Mouse (Mus musculus) midbrain, embryonic 12.5 days (tissue): ENCODE results near the gene Cdc123. TPM values are rescaled to one million over a fixed set of nuclear protein-coding genes. Genes with fewer than 3 reads are reported as not detected.

ENCODE experiments used
- ATAC-seq: fragments of 200-750 bp; cut with Nextera tagmentation; 2 replicates; pipeline ENCODE4 v1.8.0; 2017; ENCODE audit warnings: low read depth, moderate TSS enrichment, moderate library complexity; ENCODE audit not compliant: low FRiP score
- H3K27ac ChIP-seq: fragments of 300-500 bp; sonication (generic); replicated peaks from 2 replicates; pipeline ENCODE4 v1.5.1; 2016; ENCODE audit warnings: mild to moderate bottlenecking
- H3K27me3 ChIP-seq: fragments of 300-500 bp; sonication (generic); 2 replicates; pipeline ENCODE4 v1.6.1; 2016; ENCODE audit warnings: mild to moderate bottlenecking
- H3K36me3 ChIP-seq: fragments of 300-500 bp; sonication (generic); 2 replicates; pipeline ENCODE4 v1.6.1; 2016
- H3K4me1 ChIP-seq: fragments of 300-500 bp; sonication (generic); 2 replicates; pipeline ENCODE4 v1.6.1; 2016
- H3K4me2 ChIP-seq: fragments of 300-500 bp; sonication (generic); replicated peaks from 2 replicates; pipeline ENCODE4 v1.6.1; 2016; ENCODE audit warnings: mild to moderate bottlenecking, moderate library complexity
- H3K4me3 ChIP-seq: fragments of 300-500 bp; sonication (generic); 2 replicates; pipeline ENCODE4 v1.5.1; 2016; ENCODE audit warnings: mild to moderate bottlenecking
- H3K9ac ChIP-seq: fragments of 300-500 bp; sonication (generic); replicated peaks from 2 replicates; pipeline ENCODE4 v1.6.1; 2016; ENCODE audit warnings: mild to moderate bottlenecking, moderate library complexity
- H3K9me3 ChIP-seq: fragments of 300-500 bp; sonication (generic); 2 replicates; pipeline ENCODE4 v1.6.1; 2016; ENCODE audit warnings: mild to moderate bottlenecking
- WGBS: fragments of 180-500 bp; shearing (Covaris S2); methylation state at CpG from one replicate; pipeline ENCODE4 v1.1.7; 2016; 5-methylcytosine and 5-hydroxymethylcytosine counted together
- polyA plus RNA-seq: library from polyadenylated mRNA; unstranded; fragments of >200 nt; fragmentation: Nextera tagmentation; extraction: Ambion mirVana; gene quantifications from 2 replicates; pipeline ENCODE4 v1.2.1, GENCODE M21; 2016

Gene Cdc123
- polyA plus RNA-seq, 1 experiment from 2014 or later, result 349 TPM

GRCm38 (mm10) chr2:5801182-5801640 is 43.8 kb downstream of the Cdc123 start:
- ATAC-seq, result no peak
- Histone ChIP-seq H3K36me3 (peaks cover 87% of the 10 kb centered on the region), H3K27me3 (no peaks in the 10 kb centered on the region)

GRCm38 (mm10) chr2:5797816-5798672 is 46.9 kb downstream of the Cdc123 start:
- Histone ChIP-seq H3K27ac (no peak overlapping the region), H3K9me3 (no peaks in the 10 kb centered on the region), H3K27me3 (no peaks in the 10 kb centered on the region), H3K4me2 (no peak overlapping the region), H3K4me3 (no peak overlapping the region), H3K36me3 (peaks cover 95% of the 10 kb centered on the region), H3K9ac (no peak overlapping the region), H3K4me1 (no peaks in the 10 kb centered on the region)
- WGBS, result 92% methylated on average over 11 of the region's 11 CpGs
- no peak for ATAC-seq

More at GRCm38 (mm10) chr2:5801182-5801640, 43.8 kb downstream of the Cdc123 start:
- H3K27ac ChIP-seq, result no peak overlapping the region
- no peaks in the 10 kb centered on the region for H3K4me1 ChIP-seq
- WGBS, result 89% methylated on average over 9 of the region's 9 CpGs
- no peak overlapping the region for H3K4me2 ChIP-seq
- H3K9ac ChIP-seq, result no peak overlapping the region
- no peak overlapping the region for H3K4me3 ChIP-seq
- no peaks in the 10 kb centered on the region for H3K9me3 ChIP-seq

GRCm38 (mm10) chr2:5793771-5794170 is 51.2 kb downstream of the Cdc123 start:
- H3K4me3 ChIP-seq, result no peak overlapping the region
- H3K4me2 ChIP-seq, result no peak overlapping the region
- H3K9me3 ChIP-seq, result no peaks in the 10 kb centered on the region
- no peak overlapping the region for H3K27ac ChIP-seq
- no peak for ATAC-seq
- peaks cover 60% of the 10 kb centered on the region for H3K36me3 ChIP-seq
- H3K27me3 ChIP-seq, result no peaks in the 10 kb centered on the region
- H3K4me1 ChIP-seq, result peaks cover 3% of the 10 kb centered on the region; the same call in 1 of the 2 replicates
- WGBS, result 93% methylated on average over 10 of the region's 10 CpGs
- no peak overlapping the region for H3K9ac ChIP-seq

GRCm38 (mm10) chr2:5792056-5792455 is 52.9 kb downstream of the Cdc123 start:
- Histone ChIP-seq H3K4me1 (peaks cover 3% of the 10 kb centered on the region; the same call in 1 of the 2 replicates), H3K27ac (no peak overlapping the region), H3K9ac (no peak overlapping the region), H3K4me3 (no peak overlapping the region), H3K9me3 (no peaks in the 10 kb centered on the region), H3K27me3 (no peaks in the 10 kb centered on the region), H3K36me3 (peaks cover 43% of the 10 kb centered on the region), H3K4me2 (no peak overlapping the region)
- ATAC-seq, result no peak
- WGBS, result 94% methylated on average over 5 of the region's 5 CpGs

GRCm38 (mm10) chr2:5789625-5790160 is 55.3 kb downstream of the Cdc123 start:
- Histone ChIP-seq H3K27ac (no peak overlapping the region), H3K4me2 (no peak overlapping the region), H3K4me1 (peaks cover 3% of the 10 kb centered on the region; the same call in 1 of the 2 replicates), H3K27me3 (no peaks in the 10 kb centered on the region), H3K4me3 (no peak overlapping the region), H3K9me3 (no peaks in the 10 kb centered on the region), H3K36me3 (peaks cover 20% of the 10 kb centered on the region), H3K9ac (no peak overlapping the region)
- 24% methylated on average over 4 of the region's 4 CpGs for WGBS
- no peak for ATAC-seq

- H3K27me3 ChIP-seq, result no peaks in the 10 kb centered on the region
- 94% methylated on average over 3 of the region's 3 CpGs for WGBS
- H3K4me2 ChIP-seq, result no peak overlapping the region
- H3K4me3 ChIP-seq, result no peak overlapping the region
- no peak for ATAC-seq
- H3K9me3 ChIP-seq, result no peaks in the 10 kb centered on the region
- no peak overlapping the region for H3K27ac ChIP-seq
- no peaks in the 10 kb centered on the region for H3K36me3 ChIP-seq
- no peak overlapping the region for H3K9ac ChIP-seq
- peaks cover 3% of the 10 kb centered on the region; the same call in 1 of the 2 replicates for H3K4me1 ChIP-seq
Measured at GRCm38 (mm10) chr2:5787391-5787790, 57.6 kb downstream of the Cdc123 start.

GRCm38 (mm10) chr2:5772464-5772863 is 72.5 kb downstream of the Cdc123 start:
- no peaks in the 10 kb centered on the region for H3K9me3 ChIP-seq
- H3K4me2 ChIP-seq, result no peak overlapping the region
- no peak overlapping the region for H3K4me3 ChIP-seq
- H3K27me3 ChIP-seq, result no peaks in the 10 kb centered on the region
- no peak overlapping the region for H3K27ac ChIP-seq
- 85% methylated on average over 2 of the region's 2 CpGs for WGBS
- H3K4me1 ChIP-seq, result no peaks in the 10 kb centered on the region
- no peaks in the 10 kb centered on the region for H3K36me3 ChIP-seq
- ATAC-seq, result no peak
- no peak overlapping the region for H3K9ac ChIP-seq

GRCm38 (mm10) chr2:5770708-5771241 is 74.2 kb downstream of the Cdc123 start:
- no peaks in the 10 kb centered on the region for H3K27me3 ChIP-seq
- no peak for ATAC-seq
- no peak overlapping the region for H3K4me3 ChIP-seq
- no peaks in the 10 kb centered on the region for H3K4me1 ChIP-seq
- H3K4me2 ChIP-seq, result no peak overlapping the region
- no peak overlapping the region for H3K27ac ChIP-seq
- 55% methylated on average over 8 of the region's 8 CpGs for WGBS
- no peaks in the 10 kb centered on the region for H3K36me3 ChIP-seq
- H3K9me3 ChIP-seq, result no peaks in the 10 kb centered on the region
- no peak overlapping the region for H3K9ac ChIP-seq

GRCm38 (mm10) chr2:5769630-5770029 is 75.3 kb downstream of the Cdc123 start:
- Histone ChIP-seq H3K4me2 (no peak overlapping the region), H3K9ac (no peak overlapping the region), H3K36me3 (no peaks in the 10 kb centered on the region), H3K27me3 (no peaks in the 10 kb centered on the region), H3K4me3 (no peak overlapping the region), H3K27ac (no peak overlapping the region), H3K4me1 (no peaks in the 10 kb centered on the region), H3K9me3 (no peaks in the 10 kb centered on the region)
- no peak for ATAC-seq

GRCm38 (mm10) chr2:5768946-5769345 is 76.0 kb downstream of the Cdc123 start:
- H3K27ac ChIP-seq, result no peak overlapping the region
- ATAC-seq, result no peak
- H3K36me3 ChIP-seq, result no peaks in the 10 kb centered on the region
- no peak overlapping the region for H3K9ac ChIP-seq
- no peak overlapping the region for H3K4me2 ChIP-seq
- no peaks in the 10 kb centered on the region for H3K9me3 ChIP-seq
- H3K4me3 ChIP-seq, result no peak overlapping the region
- no peaks in the 10 kb centered on the region for H3K27me3 ChIP-seq
- no peaks in the 10 kb centered on the region for H3K4me1 ChIP-seq
- WGBS, result 90% methylated on average over 4 of the region's 4 CpGs

GRCm38 (mm10) chr2:5762031-5762430 is 82.9 kb downstream of the Cdc123 start:
- no peaks in the 10 kb centered on the region for H3K27me3 ChIP-seq
- no peaks in the 10 kb centered on the region for H3K4me1 ChIP-seq
- 96% methylated on average over 3 of the region's 3 CpGs for whole genome bisulfite sequencing

GRCm38 (mm10) chr2:5760479-5761008 is 84.4 kb downstream of the Cdc123 start:
- Histone ChIP-seq H3K36me3 (no peaks in the 10 kb centered on the region), H3K4me2 (no peak overlapping the region), H3K4me1 (no peaks in the 10 kb centered on the region), H3K9me3 (no peaks in the 10 kb centered on the region), H3K27me3 (no peaks in the 10 kb centered on the region), H3K27ac (no peak overlapping the region), H3K4me3 (no peak overlapping the region), H3K9ac (no peak overlapping the region)
- 91% methylated on average over 8 of the region's 8 CpGs for WGBS
- ATAC-seq, result no peak

More at GRCm38 (mm10) chr2:5762031-5762430, 82.9 kb downstream of the Cdc123 start:
- H3K4me3 ChIP-seq, result no peak overlapping the region
- no peak overlapping the region for H3K27ac ChIP-seq
- no peak overlapping the region for H3K4me2 ChIP-seq
- no peak overlapping the region for H3K9ac ChIP-seq
- no peaks in the 10 kb centered on the region for H3K9me3 ChIP-seq
- ATAC-seq, result no peak
- no peaks in the 10 kb centered on the region for H3K36me3 ChIP-seq
